7 mouse cellular contexts compared by ENCODE assay signal in the genomic region with DNA sequence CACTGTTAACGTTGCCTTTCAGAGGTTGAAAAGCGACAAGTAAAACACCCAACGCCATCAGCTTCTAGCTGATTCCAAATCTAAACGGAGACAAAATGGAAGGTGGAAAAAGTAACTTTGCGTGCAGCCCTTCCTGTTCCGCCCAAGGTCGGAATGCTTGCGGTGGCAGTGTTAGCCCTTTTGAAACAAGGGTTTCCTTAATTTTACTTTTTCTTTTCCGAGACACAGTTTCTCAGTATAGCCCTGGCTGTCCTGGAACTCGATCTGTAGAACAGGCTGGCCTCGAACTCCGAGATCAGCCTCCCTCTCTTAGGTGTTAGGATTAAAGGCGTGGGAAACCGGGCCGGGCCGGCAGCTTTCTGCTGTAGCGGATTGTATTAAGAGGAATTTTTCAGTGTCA. TPM values are rescaled to one million over a fixed set of nuclear protein-coding genes. Genes with fewer than 3 reads are reported as not detected.
DNase-seq lines count a peak whose midpoint lies in the region; ATAC-seq and TF ChIP-seq lines count a peak whose summit lies in the region.

No protein-coding gene starts in this region.

- TF ChIP-seq POLR2A in bone marrow macrophage, adult 2 months (IDR thresholded peaks at IDR 0.05; ENCODE audit: borderline replicate concordance, low read depth, low read length) = no peak

- ATAC-seq in forebrain, embryonic 14.5 days = peak; percentile 29
- peak; percentile 41 for ATAC-seq in kidney, embryonic 15.5 days (replicated peaks; ENCODE audit: low FRiP score)
- ATAC-seq in liver, postnatal 0 days = peak; percentile 54

- no peak for TF ChIP-seq CTCF in bone marrow macrophage, adult 2 months (IDR thresholded peaks at IDR 0.05; ENCODE audit: low read depth, low read length)
- TF ChIP-seq CTCF in liver, postnatal 0 days (IDR thresholded peaks at IDR 0.05; ENCODE audit: low read depth) = no peak

- peak overlapping the region; percentile 77 for H3K4me2 ChIP-seq in forebrain, embryonic 14.5 days (ENCODE audit: low read length)
- peak overlapping the region; percentile 69 for H3K4me2 ChIP-seq in kidney, embryonic 15.5 days
- peak overlapping the region; percentile 77 for H3K4me2 ChIP-seq in liver, postnatal 0 days (ENCODE audit: low read depth, low read length)

- peak overlapping the region; percentile 65 for H3K4me3 ChIP-seq in bone marrow macrophage, adult 2 months (ENCODE audit: insufficient read depth, low read length)
- peak overlapping the region; percentile 68 for H3K4me3 ChIP-seq in forebrain, embryonic 14.5 days (ENCODE audit: low read depth, low read length)
- peak overlapping the region; percentile 95 for H3K4me3 ChIP-seq in kidney, embryonic 15.5 days (replicated peaks)
- peak overlapping the region; percentile 99 for H3K4me3 ChIP-seq in liver, postnatal 0 days (ENCODE audit: low read depth, low read length)

- under 1% methylated on average over 17 of the region's 17 CpGs for WGBS in forebrain, embryonic 14.5 days
- under 1% methylated on average over 17 of the region's 17 CpGs for WGBS in kidney, embryonic 15.5 days
- WGBS in liver, postnatal 0 days (ENCODE audit: insufficient replicate concordance) = under 1% methylated on average over 17 of the region's 17 CpGs

- peak overlapping the region; percentile 44 for H3K27ac ChIP-seq in bone marrow macrophage, adult 2 months (ENCODE audit: insufficient read depth, low read depth, low read length)
- peak overlapping the region; percentile 78; the same call in 1 of the 2 replicates for H3K27ac ChIP-seq in forebrain, embryonic 14.5 days (ENCODE audit: low read depth, low read length)
- peak overlapping the region; percentile 88 for H3K27ac ChIP-seq in kidney, embryonic 15.5 days
- peak overlapping the region; percentile 97 for H3K27ac ChIP-seq in liver, postnatal 0 days (ENCODE audit: low read depth)

- peak; percentile 6; the same call in 1 of the 2 replicates for TF ChIP-seq EP300 in liver, postnatal 0 days (IDR thresholded peaks at IDR 0.05; ENCODE audit: low read depth)

- no peaks in the 10 kb centered on the region for H3K9me3 ChIP-seq in forebrain, embryonic 14.5 days (replicated peaks; ENCODE audit: control insufficient read depth, low read length)
- no peaks in the 10 kb centered on the region for H3K9me3 ChIP-seq in kidney, embryonic 15.5 days (replicated peaks)
- no peaks in the 10 kb centered on the region for H3K9me3 ChIP-seq in liver, postnatal 0 days (ENCODE audit: low read length)

- peaks cover 6% of the 10 kb centered on the region for H3K4me1 ChIP-seq in bone marrow macrophage, adult 2 months (ENCODE audit: control insufficient read depth, insufficient read depth, low read length)
- H3K4me1 ChIP-seq in forebrain, embryonic 14.5 days (ENCODE audit: control insufficient read depth, insufficient read depth, low read length) = peaks cover 12% of the 10 kb centered on the region
- peaks cover 8% of the 10 kb centered on the region for H3K4me1 ChIP-seq in kidney, embryonic 15.5 days
- H3K4me1 ChIP-seq in liver, postnatal 0 days (ENCODE audit: insufficient read depth) = peaks cover 12% of the 10 kb centered on the region; the same call in 1 of the 2 replicates

- H3K36me3 ChIP-seq in forebrain, embryonic 14.5 days (ENCODE audit: control insufficient read depth, insufficient read depth, low read length) = no peaks in the 10 kb centered on the region
- no peaks in the 10 kb centered on the region for H3K36me3 ChIP-seq in kidney, embryonic 15.5 days
- H3K36me3 ChIP-seq in liver, postnatal 0 days (replicated peaks; ENCODE audit: insufficient read depth, low read length) = no peaks in the 10 kb centered on the region

- H3K27me3 ChIP-seq in forebrain, embryonic 14.5 days (replicated peaks; ENCODE audit: control insufficient read depth, insufficient read depth, low read length) = no peaks in the 10 kb centered on the region
- H3K27me3 ChIP-seq in kidney, embryonic 15.5 days = no peaks in the 10 kb centered on the region
- no peaks in the 10 kb centered on the region for H3K27me3 ChIP-seq in liver, postnatal 0 days (ENCODE audit: insufficient read depth, low read length)

- DNase-seq in right cerebral cortex, postnatal 10 days (ENCODE audit: low spot score in 2 of 2) = peak; percentile 31 to 36
- DNase-seq in right cerebral cortex, postnatal 36 days (ENCODE audit: low spot score in 2 of 2) = no peak
- DNase-seq in forebrain, embryonic 14.5 days (ENCODE audit: low spot score) = no peak
- DNase-seq in liver, postnatal 0 days = peak; percentile 49
- peak; percentile 19 for DNase-seq in right cerebral cortex, postnatal 4 days

- peak overlapping the region; percentile 89 for H3K9ac ChIP-seq in forebrain, embryonic 14.5 days (ENCODE audit: low read length)
- H3K9ac ChIP-seq in kidney, embryonic 15.5 days = peak overlapping the region; percentile 82
- H3K9ac ChIP-seq in liver, postnatal 0 days (replicated peaks) = peak overlapping the region; percentile 98

RNA-seq across cellular contexts. Expression of a gene that starts 0.5 kb away (rescaled TPM):
- polyA plus RNA-seq in bone marrow macrophage, adult 2 months (2012; ENCODE audit: insufficient read depth, insufficient read length, missing spikeins) = 75.2 and 105 TPM in 2 replicates
- polyA plus RNA-seq in forebrain, embryonic 14.5 days (2014; fragmentation: Nextera tagmentation; extraction: Ambion mirVana) = 149 and 156 TPM in 2 replicates
- 95.0 and 102 TPM in 2 replicates for polyA plus RNA-seq in kidney, embryonic 15.5 days (2015; fragmentation: Nextera tagmentation; extraction: Ambion mirVana)
- polyA plus RNA-seq in liver, postnatal 0 days (2015; fragmentation: Nextera tagmentation; extraction: Ambion mirVana) = 46.4 and 51.0 TPM in 2 replicates

RNA-seq across cellular contexts. Expression of a gene that starts 46.5 kb away (rescaled TPM):
- polyA plus RNA-seq in bone marrow macrophage, adult 2 months (2012; ENCODE audit: insufficient read depth, insufficient read length, missing spikeins) = 24.0 and 24.5 TPM in 2 replicates
- polyA plus RNA-seq in forebrain, embryonic 14.5 days (2014; fragmentation: Nextera tagmentation; extraction: Ambion mirVana) = 50.2 and 50.4 TPM in 2 replicates
- 74.7 and 82.4 TPM in 2 replicates for polyA plus RNA-seq in kidney, embryonic 15.5 days (2015; fragmentation: Nextera tagmentation; extraction: Ambion mirVana)
- polyA plus RNA-seq in liver, postnatal 0 days (2015; fragmentation: Nextera tagmentation; extraction: Ambion mirVana) = 37.1 and 37.2 TPM in 2 replicates

Comparison
In these comparisons a context has a peak if more than half of its experiments do, and no peak if none do; other contexts are left out.
1. DNase-seq: peak in right cerebral cortex, postnatal 10 days (2 of 2), liver, postnatal 0 days (single experiment) and right cerebral cortex, postnatal 4 days (single experiment); none in right cerebral cortex, postnatal 36 days (0 of 2) and forebrain, embryonic 14.5 days (single experiment).
2. H3K27ac ChIP-seq: peak in every context shown above with its lines; median percentile 97 in liver, postnatal 0 days; 88 in kidney, embryonic 15.5 days; 78 in forebrain, embryonic 14.5 days; 44 in bone marrow macrophage, adult 2 months.
3. Peak in every context shown above with its lines, with median percentiles within 50 percentile points of each other: H3K4me3 ChIP-seq, ATAC-seq, H3K4me2 ChIP-seq and H3K9ac ChIP-seq.